Mouse (Mus musculus) embryonic facial prominence, embryonic 14.5 days (tissue): ENCODE measurements at regions not wholly inside any gene's neighbourhood (a gene's known extent, or its start where the extent isn't known, plus 50 kb on each side); places are given as distances from the start of the nearest gene placed in this dataset.

Experiments
- ATAC-seq: fragments of 200-750 bp; cut with Nextera tagmentation; 2 replicates; pipeline ENCODE4 v1.8.0; 2017; ENCODE audit warnings: low read depth, moderate number of reproducible peaks, moderate TSS enrichment
- DNase-seq: peaks from one replicate; pipeline ENCODE4 v3.0.0-alpha.2; 2015; ENCODE audit warnings: low spot score
- H3K27ac ChIP-seq: fragments of 300-500 bp; sonication (generic); replicated peaks from 2 replicates; pipeline ENCODE4 v1.5.1; 2014; ENCODE audit warnings: low read depth, mild to moderate bottlenecking, low read length, moderate library complexity
- H3K27me3 ChIP-seq: fragments of 300-500 bp; sonication (generic); replicated peaks from 2 replicates; pipeline ENCODE4 v1.6.1; 2014; ENCODE audit warnings: low read length; ENCODE audit not compliant: control insufficient read depth, insufficient read depth
- H3K36me3 ChIP-seq: fragments of 300-500 bp; sonication (generic); 2 replicates; pipeline ENCODE4 v1.6.1; 2014; ENCODE audit warnings: low read length, mixed read lengths; ENCODE audit not compliant: control insufficient read depth, insufficient read depth
- H3K4me1 ChIP-seq: fragments of 300-500 bp; sonication (generic); 2 replicates; pipeline ENCODE4 v1.6.1; 2014; ENCODE audit warnings: antibody characterized with exemption, low read length; ENCODE audit not compliant: control insufficient read depth, insufficient read depth
- H3K4me2 ChIP-seq: fragments of 300-500 bp; sonication (generic); 2 replicates; pipeline ENCODE4 v1.6.1; 2014; ENCODE audit warnings: low read depth, mild to moderate bottlenecking, low read length, moderate library complexity, mixed read lengths
- H3K4me3 ChIP-seq: fragments of 300-500 bp; sonication (generic); 2 replicates; pipeline ENCODE4 v1.5.1; 2014; ENCODE audit warnings: low read depth, mild to moderate bottlenecking, low read length
- H3K9ac ChIP-seq: fragments of 300-500 bp; sonication (generic); 2 replicates; pipeline ENCODE4 v1.6.1; 2014; ENCODE audit warnings: low read depth, mild to moderate bottlenecking, low read length, moderate library complexity, mixed read lengths
- H3K9me3 ChIP-seq: fragments of 300-500 bp; sonication (generic); 2 replicates; pipeline ENCODE4 v1.6.1; 2016; ENCODE audit warnings: low read length; ENCODE audit not compliant: control insufficient read depth
- WGBS: fragments of 180-500 bp; shearing (Covaris S2); extraction: QIAGEN DNeasy Blood & Tissue Kit; methylation state at CpG from one replicate; pipeline ENCODE4 v1.1.7; 2014; 5-methylcytosine and 5-hydroxymethylcytosine counted together

GRCm38 (mm10) chr3:52499581-52499980 is 231.4 kb downstream of the Foxo1 start:
- Histone ChIP-seq H3K27me3 (no peaks in the 10 kb centered on the region), H3K4me3 (no peak overlapping the region), H3K4me2 (no peak overlapping the region), H3K36me3 (no peaks in the 10 kb centered on the region), H3K9me3 (no peaks in the 10 kb centered on the region), H3K27ac (no peak overlapping the region), H3K9ac (no peak overlapping the region), H3K4me1 (no peaks in the 10 kb centered on the region)
- WGBS, result 64% methylated on average over 1 of the region's 1 CpGs
- ATAC-seq (no peak), DNase-seq (no peak)

DNA sequence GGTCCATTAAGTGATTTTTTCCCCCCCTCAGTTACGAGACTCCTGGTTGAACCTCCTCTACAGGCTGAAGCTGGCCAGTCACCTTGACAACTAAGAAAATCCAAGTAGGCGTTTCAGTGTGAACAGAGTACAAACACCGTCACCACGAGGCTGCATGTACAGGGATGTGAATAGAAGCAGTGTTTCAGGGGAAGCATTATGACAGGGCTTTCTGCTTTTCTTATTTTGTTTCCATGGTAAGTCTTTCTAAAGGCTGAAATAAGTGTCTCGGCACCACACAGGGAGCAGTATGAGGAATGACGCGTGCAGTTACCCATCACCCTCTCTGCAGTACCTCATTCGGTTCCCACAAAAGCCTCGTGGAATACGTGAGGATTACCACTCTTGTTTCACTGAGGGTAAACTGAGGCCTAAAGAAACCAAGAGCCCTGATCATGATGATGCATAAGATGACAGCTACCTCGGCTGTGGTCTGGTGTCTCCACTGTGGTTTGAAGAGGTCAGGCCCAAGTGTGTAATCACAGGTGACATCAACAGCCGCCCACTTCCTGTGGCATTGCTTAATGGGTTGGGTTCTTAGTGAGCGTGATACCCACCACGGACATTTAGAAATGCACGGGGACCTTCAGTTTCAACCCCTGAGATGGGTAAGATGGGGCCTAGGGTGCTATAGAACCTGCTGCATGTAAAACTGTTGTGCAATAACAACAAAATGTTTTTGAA is 230.5 kb downstream of the Foxo1 start:
- Histone ChIP-seq H3K4me1 (no peaks in the 10 kb centered on the region), H3K9ac (no peak overlapping the region), H3K36me3 (no peaks in the 10 kb centered on the region), H3K27me3 (no peaks in the 10 kb centered on the region), H3K27ac (no peak overlapping the region), H3K4me3 (no peak overlapping the region), H3K4me2 (no peak overlapping the region), H3K9me3 (no peaks in the 10 kb centered on the region)
- ATAC-seq (no peak), DNase-seq (no peak)
- WGBS, result 82% methylated on average over 15 of the region's 15 CpGs

DNA sequence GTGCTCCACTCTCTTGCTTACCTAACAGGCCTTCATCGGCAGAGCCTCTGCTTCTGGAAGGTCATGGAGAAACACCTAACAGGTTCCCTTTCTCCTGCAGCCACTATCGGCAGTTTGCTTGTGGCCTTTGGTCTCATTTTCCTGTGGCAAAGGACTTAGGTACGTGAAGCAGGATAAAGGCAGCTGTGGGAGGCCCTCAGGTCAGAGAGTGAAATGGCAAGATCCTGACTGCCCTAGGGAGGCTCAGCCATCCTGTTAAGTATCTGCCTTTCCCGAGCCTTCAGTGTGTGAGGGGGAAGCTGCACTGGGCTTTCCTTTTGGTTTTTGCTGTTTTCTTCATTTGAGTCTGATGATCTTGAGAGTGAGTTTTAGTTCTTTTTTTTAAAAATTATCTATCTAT is 228.8 kb downstream of the Foxo1 start:
- ATAC-seq (no peak), DNase-seq (no peak)
- Histone ChIP-seq H3K4me1 (no peaks in the 10 kb centered on the region), H3K9me3 (no peaks in the 10 kb centered on the region), H3K4me2 (no peak overlapping the region), H3K4me3 (no peak overlapping the region), H3K9ac (no peak overlapping the region), H3K36me3 (no peaks in the 10 kb centered on the region), H3K27me3 (no peaks in the 10 kb centered on the region), H3K27ac (no peak overlapping the region)
- 71% methylated on average over 4 of the region's 4 CpGs for WGBS

- Histone ChIP-seq H3K4me2 (no peak overlapping the region), H3K9ac (no peak overlapping the region), H3K27me3 (no peaks in the 10 kb centered on the region), H3K27ac (no peak overlapping the region), H3K9me3 (no peaks in the 10 kb centered on the region), H3K4me1 (no peaks in the 10 kb centered on the region), H3K4me3 (no peak overlapping the region), H3K36me3 (no peaks in the 10 kb centered on the region)
- no peak for DNase-seq
- no peak for ATAC-seq
Measured at GRCm38 (mm10) chr3:52495401-52495800, 227.3 kb downstream of the Foxo1 start.

GRCm38 (mm10) chr3:52494924-52495323 is 226.8 kb downstream of the Foxo1 start:
- ATAC-seq (no peak), DNase-seq (no peak)
- no peaks in the 10 kb centered on the region for H3K36me3 ChIP-seq
- H3K27me3 ChIP-seq, result no peaks in the 10 kb centered on the region
- no peak overlapping the region for H3K27ac ChIP-seq
- H3K4me2 ChIP-seq, result no peak overlapping the region
- H3K4me1 ChIP-seq, result no peaks in the 10 kb centered on the region
- H3K9me3 ChIP-seq, result no peaks in the 10 kb centered on the region
- WGBS, result 68% methylated on average over 2 of the region's 2 CpGs
- H3K4me3 ChIP-seq, result no peak overlapping the region
- no peak overlapping the region for H3K9ac ChIP-seq

- Histone ChIP-seq H3K36me3 (no peaks in the 10 kb centered on the region), H3K4me1 (no peaks in the 10 kb centered on the region), H3K27ac (no peak overlapping the region), H3K4me3 (no peak overlapping the region), H3K9me3 (no peaks in the 10 kb centered on the region), H3K4me2 (no peak overlapping the region), H3K27me3 (no peaks in the 10 kb centered on the region), H3K9ac (no peak overlapping the region)
- 80% methylated on average over 5 of the region's 5 CpGs for WGBS
- no peak for DNase-seq
- no peak for ATAC-seq
Measured at GRCm38 (mm10) chr3:52479186-52479585, 211.1 kb downstream of the Foxo1 start.

- 82% methylated on average over 4 of the region's 4 CpGs for whole genome bisulfite sequencing
- Histone ChIP-seq H3K4me1 (no peaks in the 10 kb centered on the region), H3K27me3 (no peaks in the 10 kb centered on the region), H3K36me3 (no peaks in the 10 kb centered on the region), H3K9ac (no peak overlapping the region), H3K9me3 (peaks cover 17% of the 10 kb centered on the region), H3K4me3 (no peak overlapping the region), H3K27ac (no peak overlapping the region), H3K4me2 (no peak overlapping the region)
- no peak for DNase-seq
- ATAC-seq, result no peak
Measured at GRCm38 (mm10) chr3:52469900-52470299, 201.8 kb downstream of the Foxo1 start.

DNA sequence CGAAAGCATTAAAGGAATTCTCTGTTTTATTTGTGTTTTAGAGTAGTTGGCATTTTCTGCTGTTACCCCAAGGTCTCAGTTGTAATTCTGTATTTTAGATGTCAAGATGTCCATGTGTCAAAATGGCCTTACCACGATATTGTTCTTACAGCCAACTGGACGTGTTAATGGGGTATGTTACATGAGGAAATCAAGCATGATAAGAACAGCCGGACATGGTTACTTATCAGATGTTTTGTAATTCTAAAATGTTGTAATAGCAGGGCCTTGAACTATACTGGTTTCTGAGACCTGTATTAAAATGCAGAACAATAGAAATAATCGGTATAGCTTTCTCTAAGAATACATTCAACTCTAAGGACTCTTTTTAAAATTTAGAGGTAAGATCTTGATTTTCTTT is 201.3 kb downstream of the Foxo1 start:
- no peaks in the 10 kb centered on the region for H3K4me1 ChIP-seq
- H3K27me3 ChIP-seq, result no peaks in the 10 kb centered on the region
- no peaks in the 10 kb centered on the region for H3K36me3 ChIP-seq
- ATAC-seq (no peak), DNase-seq (no peak)
- 90% methylated on average over 5 of the region's 5 CpGs for WGBS
- no peak overlapping the region for H3K4me2 ChIP-seq
- no peak overlapping the region for H3K9ac ChIP-seq
- H3K4me3 ChIP-seq, result no peak overlapping the region
- H3K9me3 ChIP-seq, result peaks cover 17% of the 10 kb centered on the region
- H3K27ac ChIP-seq, result no peak overlapping the region

DNA sequence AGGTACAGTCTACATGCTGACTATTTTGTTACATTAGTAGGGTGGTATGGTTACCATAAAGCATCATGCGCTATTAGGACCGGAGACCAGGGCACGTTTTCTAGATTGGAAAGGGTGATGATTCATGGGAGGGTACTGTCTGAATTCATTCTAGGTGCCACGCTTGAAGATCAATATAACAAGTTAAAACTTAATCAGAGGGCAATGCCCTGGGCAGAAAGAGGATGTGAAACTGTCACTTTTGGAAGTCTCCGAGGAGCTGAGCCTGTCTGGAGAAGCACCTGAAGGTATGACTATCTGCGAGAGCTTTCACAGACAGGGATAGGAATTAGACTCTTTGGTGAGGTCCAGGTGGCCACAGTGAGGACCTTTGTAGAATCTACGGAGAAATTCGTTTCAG is 200.2 kb downstream of the Foxo1 start:
- no peak for DNase-seq
- no peak overlapping the region for H3K27ac ChIP-seq
- H3K9me3 ChIP-seq, result peaks cover 15% of the 10 kb centered on the region
- no peaks in the 10 kb centered on the region for H3K36me3 ChIP-seq
- no peak for ATAC-seq
- no peak overlapping the region for H3K4me3 ChIP-seq
- H3K9ac ChIP-seq, result no peak overlapping the region
- H3K4me2 ChIP-seq, result no peak overlapping the region
- 90% methylated on average over 8 of the region's 8 CpGs for WGBS
- no peaks in the 10 kb centered on the region for H3K4me1 ChIP-seq
- no peaks in the 10 kb centered on the region for H3K27me3 ChIP-seq
